Mouse (Mus musculus) heart, adult 2 months (tissue): ENCODE measurements around the gene Abhd6.
A peak's percentile ranks its signal among the peaks of the same experiment; 100 is the strongest.

ENCODE experiments used
- CTCF ChIP-seq: fragments of 200-600 bp; IDR thresholded peaks from 2 replicates; pipeline ENCODE4 v1.8.1; 2022; ENCODE audit warnings: antibody characterized with exemption, mild to moderate bottlenecking, moderate library complexity
- EP300 ChIP-seq: fragments of 200-500 bp; IDR thresholded peaks from 2 replicates; pipeline ENCODE4 v1.6.1; 2011; ENCODE audit warnings: low read depth, low read length, control low read depth; ENCODE audit not compliant: insufficient read depth
- POLR2A ChIP-seq: fragments of 200-500 bp; IDR thresholded peaks from 2 replicates; pipeline ENCODE4 v1.6.1; 2011; ENCODE audit warnings: mild to moderate bottlenecking, low read depth, low read length, control low read depth; ENCODE audit not compliant: insufficient read depth

- TF ChIP-seq CTCF (peak; percentile 87), POLR2A (no peak), EP300 (peak; percentile 84; the same call in 1 of the 2 replicates)
These were observed 38.3 kb upstream of the Abhd6 start for GRCm38 (mm10) chr14:7964219-7964889.
